Mouse (Mus musculus): ENCODE measurements around the gene Cacna1a. TPM values are rescaled to one million over a fixed set of nuclear protein-coding genes. Genes with fewer than 3 reads are reported as not detected.

Cacna1a gene
- polyA plus RNA-seq, 1 experiment, result 10.5 TPM

DNA sequence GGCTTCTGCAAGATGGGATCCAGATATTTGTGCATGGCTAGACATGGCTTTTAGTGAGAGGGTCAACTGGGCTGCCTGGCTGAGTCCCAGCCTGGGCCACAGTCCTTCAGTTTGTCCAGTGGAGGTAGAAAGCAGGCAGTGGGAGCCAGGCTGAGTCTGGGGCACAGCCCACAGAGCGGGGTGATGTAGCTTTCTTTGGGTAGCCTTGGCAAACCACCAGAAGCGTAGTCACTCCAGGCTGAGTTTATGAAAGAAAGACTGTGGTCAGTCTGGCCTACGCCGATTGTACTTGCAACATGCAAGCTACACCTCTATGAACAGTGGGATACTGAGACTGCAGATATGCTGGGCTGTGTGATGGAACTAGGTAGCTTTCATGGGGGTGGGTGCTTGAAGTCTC, 94.8 kb downstream of the Cacna1a start:
- Histone ChIP-seq H3K4me3 (ENCODE audit: control insufficient read depth, insufficient read depth, low read length) (no peak overlapping the region), H3K4me1 (replicated peaks; ENCODE audit: control insufficient read depth, insufficient read depth, low read length) (no peaks in the 10 kb centered on the region), H3K27me3 (ENCODE audit: control insufficient read depth, insufficient read depth, low read length) (no peaks in the 10 kb centered on the region), H3K36me3 (ENCODE audit: control insufficient read depth, insufficient read depth, low read length) (no peaks in the 10 kb centered on the region), H3K27ac (ENCODE audit: control insufficient read depth, insufficient read depth, low read length) (no peak overlapping the region)
- TF ChIP-seq POLR2A (IDR thresholded peaks at IDR 0.05; ENCODE audit: control insufficient read depth, extremely low read depth, insufficient read depth, low read length, poor library complexity) (no peak), CTCF (IDR thresholded peaks at IDR 0.05; ENCODE audit: borderline replicate concordance, control insufficient read depth, extremely low read depth, insufficient read depth, low read length, poor library complexity) (no peak)
- no peak for DNase-seq
- 96% methylated on average over 4 of the region's 4 CpGs for WGBS

DNA sequence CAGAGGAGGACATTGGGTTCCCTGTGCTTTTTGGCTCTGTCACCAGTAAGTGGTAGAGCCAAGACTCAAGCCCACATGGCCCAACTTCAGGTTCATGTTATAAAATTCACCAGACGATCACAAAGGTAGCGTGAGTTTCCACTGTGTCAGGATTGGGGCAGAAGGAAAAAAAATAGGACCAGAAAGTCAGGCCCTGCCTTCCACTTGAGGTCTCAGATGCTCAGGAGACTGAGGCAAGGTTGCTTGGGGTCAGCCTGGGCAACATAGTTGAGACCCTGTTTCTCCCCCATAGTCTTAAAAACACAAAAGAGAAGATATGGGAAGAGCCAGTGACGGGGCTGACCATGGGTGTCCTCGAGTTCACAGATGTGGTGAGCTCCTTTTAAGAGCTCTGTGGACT, 97.1 kb downstream of the Cacna1a start:
- H3K4me3 ChIP-seq (ENCODE audit: control insufficient read depth, insufficient read depth, low read length), result no peak overlapping the region
- DNase-seq, result no peak
- no peaks in the 10 kb centered on the region for H3K27me3 ChIP-seq (ENCODE audit: control insufficient read depth, insufficient read depth, low read length)
- TF ChIP-seq POLR2A (IDR thresholded peaks at IDR 0.05; ENCODE audit: control insufficient read depth, extremely low read depth, insufficient read depth, low read length, poor library complexity) (no peak), CTCF (IDR thresholded peaks at IDR 0.05; ENCODE audit: borderline replicate concordance, control insufficient read depth, extremely low read depth, insufficient read depth, low read length, poor library complexity) (no peak)
- H3K27ac ChIP-seq (ENCODE audit: control insufficient read depth, insufficient read depth, low read length), result no peak overlapping the region
- H3K36me3 ChIP-seq (ENCODE audit: control insufficient read depth, insufficient read depth, low read length), result no peaks in the 10 kb centered on the region
- no peaks in the 10 kb centered on the region for H3K4me1 ChIP-seq (replicated peaks; ENCODE audit: control insufficient read depth, insufficient read depth, low read length)
- 91% methylated on average over 4 of the region's 4 CpGs for WGBS

DNA sequence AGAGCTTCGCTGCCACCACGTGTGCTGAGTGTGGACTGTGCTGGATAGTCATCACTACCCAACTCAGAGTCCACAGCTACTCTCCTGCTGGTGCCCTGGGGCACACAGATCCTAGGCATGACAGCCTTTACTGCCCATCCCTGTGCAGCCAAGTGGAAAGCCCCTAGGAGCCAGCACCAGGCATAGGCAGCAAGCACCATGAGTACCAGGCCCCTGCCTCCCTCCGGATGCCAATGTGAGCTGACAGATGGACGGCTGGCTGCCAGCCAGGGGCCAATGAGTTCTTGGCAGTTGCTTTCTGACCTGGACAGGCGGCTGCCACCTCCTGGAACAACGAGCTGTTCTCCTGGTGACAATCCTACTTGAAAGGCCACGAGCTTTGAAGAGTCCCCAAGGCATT, 97.6 kb downstream of the Cacna1a start:
- Histone ChIP-seq H3K27me3 (ENCODE audit: control insufficient read depth, insufficient read depth, low read length) (no peaks in the 10 kb centered on the region), H3K4me1 (replicated peaks; ENCODE audit: control insufficient read depth, insufficient read depth, low read length) (no peaks in the 10 kb centered on the region), H3K4me3 (ENCODE audit: control insufficient read depth, insufficient read depth, low read length) (no peak overlapping the region), H3K27ac (ENCODE audit: control insufficient read depth, insufficient read depth, low read length) (no peak overlapping the region), H3K36me3 (ENCODE audit: control insufficient read depth, insufficient read depth, low read length) (no peaks in the 10 kb centered on the region)
- 76% methylated on average over 7 of the region's 7 CpGs for WGBS
- no peak for DNase-seq
- TF ChIP-seq CTCF (IDR thresholded peaks at IDR 0.05; ENCODE audit: borderline replicate concordance, control insufficient read depth, extremely low read depth, insufficient read depth, low read length, poor library complexity) (no peak), POLR2A (IDR thresholded peaks at IDR 0.05; ENCODE audit: control insufficient read depth, extremely low read depth, insufficient read depth, low read length, poor library complexity) (no peak)

DNA sequence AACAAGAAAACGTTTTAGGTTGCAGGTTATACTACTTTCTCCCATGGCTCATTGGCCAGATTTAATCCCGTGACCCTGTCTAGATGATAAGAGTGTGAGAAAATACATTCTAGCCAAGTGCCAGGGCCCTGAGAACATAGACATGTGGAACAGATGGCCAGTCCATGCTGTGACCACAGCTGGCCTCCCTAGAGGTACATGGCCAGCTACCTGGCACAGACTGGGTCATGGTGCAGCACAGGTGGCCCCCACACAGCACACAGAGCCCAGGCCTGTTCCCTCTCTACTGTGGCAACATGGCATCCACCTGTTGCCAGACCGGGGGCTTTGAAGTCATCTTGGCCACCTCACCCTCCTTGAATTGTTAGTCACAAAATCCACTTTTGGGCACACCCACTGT, 101.0 kb downstream of the Cacna1a start:
- DNase-seq, result no peak
- 83% methylated on average over 3 of the region's 3 CpGs for WGBS
- no peaks in the 10 kb centered on the region for H3K4me1 ChIP-seq (replicated peaks; ENCODE audit: control insufficient read depth, insufficient read depth, low read length)
- TF ChIP-seq POLR2A (IDR thresholded peaks at IDR 0.05; ENCODE audit: control insufficient read depth, extremely low read depth, insufficient read depth, low read length, poor library complexity) (no peak), CTCF (IDR thresholded peaks at IDR 0.05; ENCODE audit: borderline replicate concordance, control insufficient read depth, extremely low read depth, insufficient read depth, low read length, poor library complexity) (no peak)
- no peaks in the 10 kb centered on the region for H3K36me3 ChIP-seq (ENCODE audit: control insufficient read depth, insufficient read depth, low read length)
- no peak overlapping the region for H3K27ac ChIP-seq (ENCODE audit: control insufficient read depth, insufficient read depth, low read length)
- no peaks in the 10 kb centered on the region for H3K27me3 ChIP-seq (ENCODE audit: control insufficient read depth, insufficient read depth, low read length)
- no peak overlapping the region for H3K4me3 ChIP-seq (ENCODE audit: control insufficient read depth, insufficient read depth, low read length)

DNA sequence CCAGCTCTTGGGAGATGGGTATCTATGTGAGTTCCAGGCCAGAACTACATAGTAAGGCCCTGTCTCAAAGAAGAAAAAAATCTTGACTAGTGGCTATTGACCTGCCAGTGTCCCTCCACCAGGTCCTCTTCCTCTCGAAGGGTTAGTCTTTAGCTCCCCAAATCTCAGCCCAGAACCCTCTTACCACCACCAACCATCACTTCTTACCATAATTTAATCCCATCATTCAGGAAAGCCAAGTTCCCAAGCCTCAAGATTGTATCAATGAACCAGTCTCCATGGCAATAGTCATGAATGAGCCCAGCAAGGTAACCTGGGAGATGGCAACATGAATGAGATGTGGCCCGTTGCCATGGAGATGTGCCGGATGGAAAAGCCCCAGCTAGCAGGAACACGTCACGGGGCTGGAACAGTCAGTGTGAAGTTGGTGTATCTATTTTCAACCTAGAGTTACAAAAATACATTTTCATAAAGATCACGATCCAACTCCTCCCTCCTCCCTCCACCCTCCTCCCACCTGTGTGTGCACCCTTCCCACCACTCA, 106.4 kb downstream of the Cacna1a start:
- DNase-seq, result no peak
- no peak for TF ChIP-seq POLR2A (IDR thresholded peaks at IDR 0.05; ENCODE audit: control insufficient read depth, extremely low read depth, insufficient read depth, low read length, poor library complexity)
- no peak for TF ChIP-seq CTCF (IDR thresholded peaks at IDR 0.05; ENCODE audit: borderline replicate concordance, control insufficient read depth, extremely low read depth, insufficient read depth, low read length, poor library complexity)
- WGBS, result 89% methylated on average over 6 of the region's 6 CpGs
- no peaks in the 10 kb centered on the region for H3K27me3 ChIP-seq (ENCODE audit: control insufficient read depth, insufficient read depth, low read length)
- H3K4me3 ChIP-seq (ENCODE audit: control insufficient read depth, insufficient read depth, low read length), result no peak overlapping the region
- no peaks in the 10 kb centered on the region for H3K36me3 ChIP-seq (ENCODE audit: control insufficient read depth, insufficient read depth, low read length)
- no peak overlapping the region for H3K27ac ChIP-seq (ENCODE audit: control insufficient read depth, insufficient read depth, low read length)
- no peaks in the 10 kb centered on the region for H3K4me1 ChIP-seq (replicated peaks; ENCODE audit: control insufficient read depth, insufficient read depth, low read length)

DNA sequence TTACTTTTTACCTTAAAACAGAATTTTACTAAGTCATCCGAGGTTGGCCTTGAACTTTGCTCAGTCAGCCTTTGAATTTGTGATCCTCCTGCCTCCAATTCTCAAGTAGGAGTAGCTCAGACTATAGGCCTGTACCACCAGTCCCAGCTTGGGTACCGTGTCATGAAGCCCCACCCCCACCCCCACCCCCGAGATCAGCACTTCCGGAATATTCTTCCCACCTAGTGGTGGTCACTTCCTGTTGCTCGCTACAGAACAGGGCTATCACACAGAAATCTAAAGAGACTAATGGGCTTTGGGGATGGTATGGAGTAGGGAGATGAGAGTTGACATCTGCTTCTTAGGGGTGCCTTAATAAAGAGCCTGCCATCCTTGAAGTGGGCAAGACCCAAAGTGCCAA, 112.9 kb downstream of the Cacna1a start:
- no peak overlapping the region for H3K27ac ChIP-seq (ENCODE audit: control insufficient read depth, insufficient read depth, low read length)
- DNase-seq, result no peak
- H3K4me3 ChIP-seq (ENCODE audit: control insufficient read depth, insufficient read depth, low read length), result no peak overlapping the region
- H3K27me3 ChIP-seq (ENCODE audit: control insufficient read depth, insufficient read depth, low read length), result no peaks in the 10 kb centered on the region
- no peaks in the 10 kb centered on the region for H3K36me3 ChIP-seq (ENCODE audit: control insufficient read depth, insufficient read depth, low read length)
- peaks cover 5% of the 10 kb centered on the region for H3K4me1 ChIP-seq (replicated peaks; ENCODE audit: control insufficient read depth, insufficient read depth, low read length)
- 28% methylated on average over 5 of the region's 5 CpGs for WGBS
- no peak for TF ChIP-seq CTCF (IDR thresholded peaks at IDR 0.05; ENCODE audit: borderline replicate concordance, control insufficient read depth, extremely low read depth, insufficient read depth, low read length, poor library complexity)
- no peak for TF ChIP-seq POLR2A (IDR thresholded peaks at IDR 0.05; ENCODE audit: control insufficient read depth, extremely low read depth, insufficient read depth, low read length, poor library complexity)
